Mouse (Mus musculus): ENCODE measurements around the gene Hecw2.

DNA sequence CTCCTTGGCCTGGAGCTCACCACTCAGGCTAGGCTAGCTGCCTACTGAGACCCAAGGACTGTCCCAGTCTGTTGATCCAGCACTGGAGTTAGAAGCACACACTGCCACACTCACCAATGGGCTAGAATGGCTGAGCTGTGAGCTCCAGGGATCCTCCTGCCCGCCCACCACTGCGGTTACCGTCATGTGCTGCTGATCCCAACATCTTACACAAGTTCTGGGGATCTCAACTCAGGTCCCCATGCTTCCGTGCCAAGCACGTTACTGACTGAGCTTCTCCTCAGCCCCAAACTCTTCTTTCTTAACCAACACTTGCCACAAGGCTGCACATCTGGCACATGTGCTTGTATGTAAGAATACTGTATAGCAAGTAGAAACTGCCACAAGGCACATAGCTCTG lies 218.2 kb downstream of the Hecw2 start:
- TF ChIP-seq CTCF (IDR thresholded peaks at IDR 0.05; ENCODE audit: low read depth) (no peak), EP300 (IDR thresholded peaks at IDR 0.05; ENCODE audit: low read depth) (no peak)

All from liver, embryonic 14.5 days (tissue).